Mouse (Mus musculus) lung, postnatal 0 days (tissue): Measurements from ENCODE around the gene Lamb1. TPM values are rescaled to one million over a fixed set of nuclear protein-coding genes. Genes with fewer than 3 reads are reported as not detected.
A peak's percentile ranks its signal among the peaks of the same experiment; 100 is the strongest.

Experiments
- ATAC-seq: fragments of 200-750 bp; cut with Nextera tagmentation; 2 replicates; pipeline ENCODE4 v1.8.0; 2017; ENCODE audit warnings: moderate library complexity
- DNase-seq: peaks from one replicate; pipeline ENCODE4 v3.0.0-alpha.2; 2016; ENCODE audit warnings: low spot score
- H3K27ac ChIP-seq: fragments of 300-500 bp; sonication (generic); 2 replicates; pipeline ENCODE4 v1.5.1; 2014; ENCODE audit warnings: antibody characterized with exemption, mild to moderate bottlenecking, low read length, mixed read lengths
- H3K27me3 ChIP-seq: fragments of 300-500 bp; sonication (generic); replicated peaks from 2 replicates; pipeline ENCODE4 v1.6.1; 2014; ENCODE audit warnings: low read length, mixed read lengths; ENCODE audit not compliant: insufficient read depth
- H3K36me3 ChIP-seq: fragments of 300-500 bp; sonication (generic); 2 replicates; pipeline ENCODE4 v1.6.1; 2014; ENCODE audit warnings: low read length, mixed read lengths; ENCODE audit not compliant: insufficient read depth
- H3K4me1 ChIP-seq: fragments of 300-500 bp; sonication (generic); 2 replicates; pipeline ENCODE4 v1.6.1; 2014; ENCODE audit warnings: antibody characterized with exemption, low read depth, low read length, mixed read lengths; ENCODE audit not compliant: insufficient read depth
- H3K4me2 ChIP-seq: fragments of 300-500 bp; sonication (generic); replicated peaks from 2 replicates; pipeline ENCODE4 v1.6.1; 2014; ENCODE audit warnings: low read depth, mild to moderate bottlenecking, low read length, moderate library complexity, mixed read lengths
- H3K4me3 ChIP-seq: fragments of 300-500 bp; sonication (generic); 2 replicates; pipeline ENCODE4 v1.5.1; 2014; ENCODE audit warnings: low read depth, low read length
- H3K9ac ChIP-seq: fragments of 300-500 bp; sonication (generic); replicated peaks from 2 replicates; pipeline ENCODE4 v1.6.1; 2014; ENCODE audit warnings: low read depth, mild to moderate bottlenecking
- H3K9me3 ChIP-seq: fragments of 300-500 bp; sonication (generic); 2 replicates; pipeline ENCODE4 v1.6.1; 2016; ENCODE audit warnings: low read length, mixed read lengths
- CTCF ChIP-seq: IDR thresholded peaks from 2 replicates; pipeline ENCODE4 v1.5.1; 2016; ENCODE audit warnings: antibody characterized with exemption, mild to moderate bottlenecking
- EP300 ChIP-seq: IDR thresholded peaks from 2 replicates; pipeline ENCODE4 v1.6.1; 2016; ENCODE audit warnings: antibody characterized with exemption, mild to moderate bottlenecking, control low read depth
- WGBS: fragments of 180-500 bp; shearing (Covaris S2); extraction: QIAGEN DNeasy Blood & Tissue Kit; methylation state at CpG from one replicate; pipeline ENCODE4 v1.1.7; 2014; 5-methylcytosine and 5-hydroxymethylcytosine counted together
- polyA plus RNA-seq: library from polyadenylated mRNA; unstranded; fragments of >200 nt; fragmentation: Nextera tagmentation; extraction: Ambion mirVana; gene quantifications from 2 replicates; pipeline ENCODE4 v1.2.1, GENCODE M21; 2015

The Lamb1 gene
- polyA plus RNA-seq, 1 experiment from 2014 or later: 56.0 TPM

GRCm38 (mm10) chr12:31333261-31333660 is 68.2 kb downstream of the Lamb1 start:
- TF ChIP-seq CTCF: no peak
- TF ChIP-seq EP300: no peak
- whole genome bisulfite sequencing: 92% methylated on average over 1 of the region's 1 CpGs
- Histone ChIP-seq H3K4me3 (no peak overlapping the region), H3K27ac (no peak overlapping the region), H3K4me2 (no peak overlapping the region), H3K9ac (no peak overlapping the region), H3K4me1 (no peaks in the 10 kb centered on the region), H3K27me3 (no peaks in the 10 kb centered on the region), H3K36me3 (peaks cover 41% of the 10 kb centered on the region), H3K9me3 (no peaks in the 10 kb centered on the region)
- ATAC-seq: no peak
- no peak for DNase-seq

GRCm38 (mm10) chr12:31350191-31350943 is 85.3 kb downstream of the Lamb1 start:
- H3K36me3 ChIP-seq: no peaks in the 10 kb centered on the region
- WGBS: 21% methylated on average over 15 of the region's 15 CpGs
- no peaks in the 10 kb centered on the region for H3K27me3 ChIP-seq
- H3K4me1 ChIP-seq: peaks cover 6% of the 10 kb centered on the region; the same call in 1 of the 2 replicates
- H3K9ac ChIP-seq: peak overlapping the region; percentile 89
- TF ChIP-seq EP300: no peak
- H3K4me3 ChIP-seq: peak overlapping the region; percentile 93
- peak; percentile 39 for DNase-seq
- no peaks in the 10 kb centered on the region for H3K9me3 ChIP-seq
- ATAC-seq: no peak
- peak overlapping the region; percentile 72; the same call in 1 of the 2 replicates for H3K27ac ChIP-seq
- H3K4me2 ChIP-seq: peak overlapping the region; percentile 89

GRCm38 (mm10) chr12:31350944-31351928 is 86.2 kb downstream of the Lamb1 start, which contains the start of gene Dld:
Dld (minus strand) TSS chr12:31351453.
- peak; percentile 100 for ATAC-seq
- peak within 1 kb of the TSS; percentile 89 for H3K4me2 ChIP-seq
- H3K9ac ChIP-seq: peak within 1 kb of the TSS; percentile 89
- no peak for TF ChIP-seq EP300
- peak; percentile 21; the same call in 1 of the 2 replicates for TF ChIP-seq CTCF
- 5% methylated on average over 63 of the region's 66 CpGs for WGBS
- H3K27me3 ChIP-seq: no peaks in the 10 kb centered on the region
- H3K9me3 ChIP-seq: no peaks in the 10 kb centered on the region
- H3K36me3 ChIP-seq: no peaks in the 10 kb centered on the region
- peaks cover 6% of the 10 kb centered on the region; the same call in 1 of the 2 replicates for H3K4me1 ChIP-seq
- H3K4me3 ChIP-seq: peak within 1 kb of the TSS; percentile 93
- DNase-seq: peak; percentile 98
- peak within 1 kb of the TSS; percentile 72 for H3K27ac ChIP-seq

- no peaks in the 10 kb centered on the region for H3K36me3 ChIP-seq
- H3K27ac ChIP-seq: no peak overlapping the region
- ATAC-seq (no peak), DNase-seq (no peak)
- no peak overlapping the region for H3K9ac ChIP-seq
- 73% methylated on average over 3 of the region's 3 CpGs for WGBS
- TF ChIP-seq CTCF (no peak), EP300 (no peak)
- H3K4me3 ChIP-seq: no peak overlapping the region
- no peaks in the 10 kb centered on the region for H3K27me3 ChIP-seq
- H3K9me3 ChIP-seq: no peaks in the 10 kb centered on the region
- no peak overlapping the region for H3K4me2 ChIP-seq
- H3K4me1 ChIP-seq: no peaks in the 10 kb centered on the region
Observed at GRCm38 (mm10) chr12:31366428-31366827, 101.4 kb downstream of the Lamb1 start.

GRCm38 (mm10) chr12:31367721-31368120 is 102.7 kb downstream of the Lamb1 start:
- ATAC-seq: no peak
- H3K9ac ChIP-seq: no peak overlapping the region
- H3K27me3 ChIP-seq: no peaks in the 10 kb centered on the region
- H3K36me3 ChIP-seq: no peaks in the 10 kb centered on the region
- H3K9me3 ChIP-seq: no peaks in the 10 kb centered on the region
- no peaks in the 10 kb centered on the region for H3K4me1 ChIP-seq
- TF ChIP-seq EP300: no peak
- TF ChIP-seq CTCF: no peak
- H3K4me3 ChIP-seq: no peak overlapping the region
- no peak overlapping the region for H3K4me2 ChIP-seq
- 83% methylated on average over 5 of the region's 5 CpGs for WGBS
- DNase-seq: no peak
- no peak overlapping the region for H3K27ac ChIP-seq

- no peak for DNase-seq
- H3K27me3 ChIP-seq: no peaks in the 10 kb centered on the region
- H3K9ac ChIP-seq: no peak overlapping the region
- no peak overlapping the region for H3K4me3 ChIP-seq
- no peaks in the 10 kb centered on the region for H3K36me3 ChIP-seq
- ATAC-seq: no peak
- H3K4me1 ChIP-seq: no peaks in the 10 kb centered on the region
- H3K9me3 ChIP-seq: no peaks in the 10 kb centered on the region
- no peak overlapping the region for H3K27ac ChIP-seq
- WGBS: 89% methylated on average over 1 of the region's 1 CpGs
- TF ChIP-seq EP300 (no peak), CTCF (no peak)
- no peak overlapping the region for H3K4me2 ChIP-seq
Observed at GRCm38 (mm10) chr12:31369118-31369517, 104.1 kb downstream of the Lamb1 start.
